Mouse (Mus musculus) 416B (cell line): ENCODE data around the gene Rad17.

Experiments
- DNase-seq: peaks from one replicate; pipeline ENCODE4 v3.0.0; 2011; ENCODE audit warnings: low read depth

Rad17 gene

GRCm38 (mm10) chr13:100650550-100651438, at the start of gene Rad17, which contains the start of gene Ak6:
Gene Rad17, minus strand, starts transcription at chr13:100651051.
Gene Ak6, plus strand, starts transcription at chr13:100650979.
- peak; percentile 96 for DNase-seq

GRCm38 (mm10) chr13:100698866-100699265, 48.0 kb upstream of the Rad17 start:
- DNase-seq = no peak

- peak; percentile 34 for DNase-seq
These were observed 46.7 kb upstream of the Rad17 start for GRCm38 (mm10) chr13:100697541-100697940.

- DNase-seq = peak; percentile 76
These were observed 36.7 kb upstream of the Rad17 start for GRCm38 (mm10) chr13:100687513-100687912.

- peak; percentile 71 for DNase-seq
These were observed 33.5 kb upstream of the Rad17 start for GRCm38 (mm10) chr13:100684355-100684754.

GRCm38 (mm10) chr13:100682837-100683236, 32.0 kb upstream of the Rad17 start:
- DNase-seq = no peak

GRCm38 (mm10) chr13:100681615-100682014, 30.8 kb upstream of the Rad17 start:
- no peak for DNase-seq

- DNase-seq = peak; percentile 64
These were observed 25.2 kb upstream of the Rad17 start for GRCm38 (mm10) chr13:100675936-100676635.

- DNase-seq = no peak
These were observed 19.4 kb upstream of the Rad17 start for GRCm38 (mm10) chr13:100670181-100670741.

- DNase-seq = no peak
These were observed 18.6 kb upstream of the Rad17 start, which contains the start of gene Ccdc125 for GRCm38 (mm10) chr13:100669291-100670022. Gene Ccdc125, plus strand, starts transcription at chr13:100669717.

- peak; percentile 80 for DNase-seq
These were observed 9.1 kb upstream of the Rad17 start for GRCm38 (mm10) chr13:100659864-100660456.

GRCm38 (mm10) chr13:100658091-100658490, 7.2 kb upstream of the Rad17 start:
- no peak for DNase-seq

- peak; percentile 26 for DNase-seq
These were observed 762 bp upstream of the Rad17 start, which contains the start of gene Taf9 for GRCm38 (mm10) chr13:100651439-100652186. Gene Taf9, plus strand, starts transcription at chr13:100651579.

- DNase-seq = peak; percentile 55
These were observed 2.6 kb downstream of the Rad17 start for GRCm38 (mm10) chr13:100648223-100648622.

GRCm38 (mm10) chr13:100642471-100643209, 8.2 kb downstream of the Rad17 start:
- DNase-seq = no peak

- DNase-seq = peak; percentile 79
These were observed 16.7 kb downstream of the Rad17 start for GRCm38 (mm10) chr13:100634106-100634691.

- no peak for DNase-seq
These were observed 28.6 kb downstream of the Rad17 start for GRCm38 (mm10) chr13:100622241-100622640.

- DNase-seq = no peak
These were observed 33.3 kb downstream of the Rad17 start for GRCm38 (mm10) chr13:100617583-100617982.
